Mouse (Mus musculus) erythroblast, adult 5-6 weeks (primary cell): ENCODE measurements around the gene Olfr632. TPM values are rescaled to one million over a fixed set of nuclear protein-coding genes. Genes with fewer than 3 reads are reported as not detected.
"Not testable (repeated sequence)": the region's sequence is repeated elsewhere in the genome, so short reads cannot be mapped to it uniquely, and the experiment has no call there.

Experiments used
- ATAC-seq: replicated peaks from 2 replicates; pipeline ENCODE4 v1.8.0; 2016; ENCODE audit warnings: moderate number of reproducible peaks, mild to moderate bottlenecking, moderate TSS enrichment, inconsistent platforms; ENCODE audit not compliant: poor library complexity, low FRiP score, severe bottlenecking
- total RNA-seq, 2 experiments: library from RNA; stranded (forward) in 1 of 2; stranded (reverse) in 1 of 2; fragments of 150-400 nt in 1 of 2; fragments of 200-764, 138-1000 nt in 1 of 2; gene quantifications; 2 replicates each; pipeline versions ENCODE4 v1.2.3 to v1.2.4; 2015 to 2017; ENCODE audit warnings: low replicate concordance in 2 of 2

The Olfr632 gene
- not detected in 2 replicates for total RNA-seq (2015; ENCODE audit: low replicate concordance)
- total RNA-seq (2017; ENCODE audit: low replicate concordance): 1.7 TPM in 1 of 2 replicates, not detected in the other

- ATAC-seq: no peak
Measured at GRCm38 (mm10) chr7:103934264-103934663, at the start of gene Olfr632. Olfr632 (plus strand) TSS chr7:103934347.

GRCm38 (mm10) chr7:103886152-103886551 lies 48.0 kb upstream of the Olfr632 start, which contains the start of gene Olfr66:
Olfr66 (minus strand) TSS chr7:103886252.
- no peak for ATAC-seq

- ATAC-seq: no peak
Measured at GRCm38 (mm10) chr7:103894385-103894784, 39.8 kb upstream of the Olfr632 start, which contains the start of gene Olfr64. Olfr64 (minus strand) TSS chr7:103894485.

- ATAC-seq: no peak
Measured at GRCm38 (mm10) chr7:103903187-103903586, 31.0 kb upstream of the Olfr632 start, which contains the start of gene Olfr65. Olfr65 (plus strand) TSS chr7:103903487.

GRCm38 (mm10) chr7:103910047-103910446 lies 24.1 kb upstream of the Olfr632 start:
- ATAC-seq: peak; percentile 89

GRCm38 (mm10) chr7:103912969-103913511 lies 21.1 kb upstream of the Olfr632 start:
- peak; percentile 83 for ATAC-seq

- peak; percentile 69 for ATAC-seq
Measured at GRCm38 (mm10) chr7:103915338-103915737, 18.8 kb upstream of the Olfr632 start.

- ATAC-seq: no peak
Measured at GRCm38 (mm10) chr7:103928525-103928924, 5.6 kb upstream of the Olfr632 start, which contains the start of gene Olfr631. Olfr631 (plus strand) TSS chr7:103928825.

GRCm38 (mm10) chr7:103942730-103943129 lies 8.6 kb downstream of the Olfr632 start:
- peak; percentile 96 for ATAC-seq

- no peak for ATAC-seq
Measured at GRCm38 (mm10) chr7:103944137-103944536, 10.0 kb downstream of the Olfr632 start, which contains the start of gene Olfr633. Olfr633 (plus strand) TSS chr7:103944437.

- not testable (repeated sequence) for ATAC-seq
Measured at GRCm38 (mm10) chr7:103966873-103967272, 32.7 kb downstream of the Olfr632 start.

GRCm38 (mm10) chr7:103970852-103971251 lies 36.7 kb downstream of the Olfr632 start, which contains the start of gene Olfr635:
Olfr635 (plus strand) TSS chr7:103971152.
- no peak for ATAC-seq

GRCm38 (mm10) chr7:103971782-103972181 lies 37.6 kb downstream of the Olfr632 start:
- ATAC-seq: no peak

Other genes starting within 250 kb of the Olfr632 start
Only the 30 nearest of the 33 such genes appear.
- not detected in 2 replicates for gene Olfr628, start 204.0 kb upstream of the Olfr632 start, total RNA-seq (2015; ENCODE audit: low replicate concordance)
- not detected in 2 replicates for gene Olfr628, start 204.0 kb upstream of the Olfr632 start, total RNA-seq (2017; ENCODE audit: low replicate concordance)
- not detected in 2 replicates for gene Olfr629, start 189.4 kb upstream of the Olfr632 start, total RNA-seq (2015; ENCODE audit: low replicate concordance)
- 0.43 TPM in 1 of 2 replicates, not detected in the other for gene Olfr629, start 189.4 kb upstream of the Olfr632 start, total RNA-seq (2017; ENCODE audit: low replicate concordance)
- gene Olfr630, start 177.0 kb upstream of the Olfr632 start, total RNA-seq (2015; ENCODE audit: low replicate concordance): not detected in 2 replicates
- gene Olfr630, start 177.0 kb upstream of the Olfr632 start, total RNA-seq (2017; ENCODE audit: low replicate concordance): 1.5 TPM in 1 of 2 replicates, not detected in the other
- gene Olfr69, start 162.8 kb upstream of the Olfr632 start, total RNA-seq (2015; ENCODE audit: low replicate concordance): 2.7 and 5.6 TPM in 2 replicates
- 0.70 and 1.1 TPM in 2 replicates for gene Olfr69, start 162.8 kb upstream of the Olfr632 start, total RNA-seq (2017; ENCODE audit: low replicate concordance)
- gene Olfr68, start 154.6 kb upstream of the Olfr632 start, total RNA-seq (2015; ENCODE audit: low replicate concordance): 1.0 and 1.3 TPM in 2 replicates
- gene Olfr68, start 154.6 kb upstream of the Olfr632 start, total RNA-seq (2017; ENCODE audit: low replicate concordance): 1.4 and 1.5 TPM in 2 replicates
- 5.0 and 10.2 TPM in 2 replicates for gene Olfr67, start 142.5 kb upstream of the Olfr632 start, total RNA-seq (2015; ENCODE audit: low replicate concordance)
- gene Olfr67, start 142.5 kb upstream of the Olfr632 start, total RNA-seq (2017; ENCODE audit: low replicate concordance): 2.8 and 4.2 TPM in 2 replicates
- 39,556 and 40,045 TPM in 2 replicates for gene Hbb-bt, start 120.4 kb upstream of the Olfr632 start, total RNA-seq (2015; ENCODE audit: low replicate concordance)
- gene Hbb-bt, start 120.4 kb upstream of the Olfr632 start, total RNA-seq (2017; ENCODE audit: low replicate concordance): 14,681 and 15,230 TPM in 2 replicates
- 179,259 and 187,171 TPM in 2 replicates for gene Hbb-bs, start 106.3 kb upstream of the Olfr632 start, total RNA-seq (2015; ENCODE audit: low replicate concordance)
- gene Hbb-bs, start 106.3 kb upstream of the Olfr632 start, total RNA-seq (2017; ENCODE audit: low replicate concordance): 69,583 and 76,927 TPM in 2 replicates
- gene Hbb-bh2, start 93.8 kb upstream of the Olfr632 start, total RNA-seq (2015; ENCODE audit: low replicate concordance): not detected in 2 replicates
- 1.0 and 4.6 TPM in 2 replicates for gene Hbb-bh2, start 93.8 kb upstream of the Olfr632 start, total RNA-seq (2017; ENCODE audit: low replicate concordance)
- not detected in 2 replicates for gene Hbb-bh1, start 91.2 kb upstream of the Olfr632 start, total RNA-seq (2015; ENCODE audit: low replicate concordance)
- gene Hbb-bh1, start 91.2 kb upstream of the Olfr632 start, total RNA-seq (2017; ENCODE audit: low replicate concordance): not detected in 2 replicates
- 2.9 and 8.6 TPM in 2 replicates for gene Hbb-y, start 81.1 kb upstream of the Olfr632 start, total RNA-seq (2015; ENCODE audit: low replicate concordance)
- not detected in 2 replicates for gene Hbb-y, start 81.1 kb upstream of the Olfr632 start, total RNA-seq (2017; ENCODE audit: low replicate concordance)
- not detected in 2 replicates for gene Olfr66, start 48.1 kb upstream of the Olfr632 start, total RNA-seq (2015; ENCODE audit: low replicate concordance)
- not detected in 2 replicates for gene Olfr66, start 48.1 kb upstream of the Olfr632 start, total RNA-seq (2017; ENCODE audit: low replicate concordance)
- not detected in 2 replicates for gene Olfr64, start 39.9 kb upstream of the Olfr632 start, total RNA-seq (2015; ENCODE audit: low replicate concordance)
- 0.14 and 0.34 TPM in 2 replicates for gene Olfr64, start 39.9 kb upstream of the Olfr632 start, total RNA-seq (2017; ENCODE audit: low replicate concordance)
- not detected in 2 replicates for gene Olfr65, start 30.9 kb upstream of the Olfr632 start, total RNA-seq (2015; ENCODE audit: low replicate concordance)
- 0.28 TPM in 1 of 2 replicates, not detected in the other for gene Olfr65, start 30.9 kb upstream of the Olfr632 start, total RNA-seq (2017; ENCODE audit: low replicate concordance)
- 1.0 TPM in 1 of 2 replicates, not detected in the other for gene Olfr631, start 5.5 kb upstream of the Olfr632 start, total RNA-seq (2015; ENCODE audit: low replicate concordance)
- 2.1 TPM in 1 of 2 replicates, not detected in the other for gene Olfr631, start 5.5 kb upstream of the Olfr632 start, total RNA-seq (2017; ENCODE audit: low replicate concordance)
- not detected in 2 replicates for gene Olfr633, start 10.1 kb downstream of the Olfr632 start, total RNA-seq (2015; ENCODE audit: low replicate concordance)
- gene Olfr633, start 10.1 kb downstream of the Olfr632 start, total RNA-seq (2017; ENCODE audit: low replicate concordance): not detected in 2 replicates
- gene Olfr635, start 36.8 kb downstream of the Olfr632 start, total RNA-seq (2015; ENCODE audit: low replicate concordance): not detected in 2 replicates
- 0.09 and 0.14 TPM in 2 replicates for gene Olfr635, start 36.8 kb downstream of the Olfr632 start, total RNA-seq (2017; ENCODE audit: low replicate concordance)
- gene Olfr638, start 64.4 kb downstream of the Olfr632 start, total RNA-seq (2015; ENCODE audit: low replicate concordance): not detected in 2 replicates
- gene Olfr638, start 64.4 kb downstream of the Olfr632 start, total RNA-seq (2017; ENCODE audit: low replicate concordance): not detected in 2 replicates
- not detected in 2 replicates for gene Olfr639, start 83.0 kb downstream of the Olfr632 start, total RNA-seq (2015; ENCODE audit: low replicate concordance)
- gene Olfr639, start 83.0 kb downstream of the Olfr632 start, total RNA-seq (2017; ENCODE audit: low replicate concordance): 0.09 and 0.14 TPM in 2 replicates
- not detected in 2 replicates for gene Olfr640, start 91.2 kb downstream of the Olfr632 start, total RNA-seq (2015; ENCODE audit: low replicate concordance)
- not detected in 2 replicates for gene Olfr640, start 91.2 kb downstream of the Olfr632 start, total RNA-seq (2017; ENCODE audit: low replicate concordance)
- not detected in 2 replicates for gene Olfr641, start 101.1 kb downstream of the Olfr632 start, total RNA-seq (2015; ENCODE audit: low replicate concordance)
- 0.98 TPM in 1 of 2 replicates, not detected in the other for gene Olfr641, start 101.1 kb downstream of the Olfr632 start, total RNA-seq (2017; ENCODE audit: low replicate concordance)
- not detected in 2 replicates for gene Olfr642, start 118.3 kb downstream of the Olfr632 start, total RNA-seq (2015; ENCODE audit: low replicate concordance)
- 0.14 TPM in 1 of 2 replicates, not detected in the other for gene Olfr642, start 118.3 kb downstream of the Olfr632 start, total RNA-seq (2017; ENCODE audit: low replicate concordance)
- gene 4930516K23Rik, start 127.1 kb downstream of the Olfr632 start, total RNA-seq (2015; ENCODE audit: low replicate concordance): not detected in 2 replicates
- not detected in 2 replicates for gene 4930516K23Rik, start 127.1 kb downstream of the Olfr632 start, total RNA-seq (2017; ENCODE audit: low replicate concordance)
- gene Olfr644, start 137.5 kb downstream of the Olfr632 start, total RNA-seq (2015; ENCODE audit: low replicate concordance): not detected in 2 replicates
- not detected in 2 replicates for gene Olfr644, start 137.5 kb downstream of the Olfr632 start, total RNA-seq (2017; ENCODE audit: low replicate concordance)
- gene Olfr645, start 151.1 kb downstream of the Olfr632 start, total RNA-seq (2015; ENCODE audit: low replicate concordance): not detected in 2 replicates
- not detected in 2 replicates for gene Olfr645, start 151.1 kb downstream of the Olfr632 start, total RNA-seq (2017; ENCODE audit: low replicate concordance)
- gene Olfr646, start 170.5 kb downstream of the Olfr632 start, total RNA-seq (2015; ENCODE audit: low replicate concordance): not detected in 2 replicates
- not detected in 2 replicates for gene Olfr646, start 170.5 kb downstream of the Olfr632 start, total RNA-seq (2017; ENCODE audit: low replicate concordance)
- not detected in 2 replicates for gene Ubqln5, start 195.5 kb downstream of the Olfr632 start, total RNA-seq (2015; ENCODE audit: low replicate concordance)
- gene Ubqln5, start 195.5 kb downstream of the Olfr632 start, total RNA-seq (2017; ENCODE audit: low replicate concordance): not detected in 2 replicates
- not detected in 2 replicates for gene Olfr643, start 203.1 kb downstream of the Olfr632 start, total RNA-seq (2015; ENCODE audit: low replicate concordance)
- not detected in 2 replicates for gene Olfr643, start 203.1 kb downstream of the Olfr632 start, total RNA-seq (2017; ENCODE audit: low replicate concordance)
- not detected in 2 replicates for gene Ubqln3, start 208.9 kb downstream of the Olfr632 start, total RNA-seq (2015; ENCODE audit: low replicate concordance)
- gene Ubqln3, start 208.9 kb downstream of the Olfr632 start, total RNA-seq (2017; ENCODE audit: low replicate concordance): not detected in 2 replicates
- gene Ubqlnl, start 216.2 kb downstream of the Olfr632 start, total RNA-seq (2015; ENCODE audit: low replicate concordance): not detected in 2 replicates
- gene Ubqlnl, start 216.2 kb downstream of the Olfr632 start, total RNA-seq (2017; ENCODE audit: low replicate concordance): not detected in 2 replicates